Mouse (Mus musculus) E14TG2a.4 (cell line): Measurements from ENCODE around the gene Capg.

Experiments used
- CTCF ChIP-seq: conservative IDR thresholded peaks from 2 replicates; pipeline ENCODE4 v1.5.1; 2014; ENCODE audit warnings: low read length
- POU5F1 ChIP-seq: IDR thresholded peaks from 2 replicates; pipeline ENCODE4 v1.6.1; 2014; ENCODE audit warnings: low read length, borderline replicate concordance

GRCm38 (mm10) chr6:72598791-72599557 is 54.8 kb downstream of the Capg start:
- TF ChIP-seq CTCF, result no peak
- no peak for TF ChIP-seq POU5F1
